Mouse (Mus musculus): ENCODE data around the gene Adap1.

DNA sequence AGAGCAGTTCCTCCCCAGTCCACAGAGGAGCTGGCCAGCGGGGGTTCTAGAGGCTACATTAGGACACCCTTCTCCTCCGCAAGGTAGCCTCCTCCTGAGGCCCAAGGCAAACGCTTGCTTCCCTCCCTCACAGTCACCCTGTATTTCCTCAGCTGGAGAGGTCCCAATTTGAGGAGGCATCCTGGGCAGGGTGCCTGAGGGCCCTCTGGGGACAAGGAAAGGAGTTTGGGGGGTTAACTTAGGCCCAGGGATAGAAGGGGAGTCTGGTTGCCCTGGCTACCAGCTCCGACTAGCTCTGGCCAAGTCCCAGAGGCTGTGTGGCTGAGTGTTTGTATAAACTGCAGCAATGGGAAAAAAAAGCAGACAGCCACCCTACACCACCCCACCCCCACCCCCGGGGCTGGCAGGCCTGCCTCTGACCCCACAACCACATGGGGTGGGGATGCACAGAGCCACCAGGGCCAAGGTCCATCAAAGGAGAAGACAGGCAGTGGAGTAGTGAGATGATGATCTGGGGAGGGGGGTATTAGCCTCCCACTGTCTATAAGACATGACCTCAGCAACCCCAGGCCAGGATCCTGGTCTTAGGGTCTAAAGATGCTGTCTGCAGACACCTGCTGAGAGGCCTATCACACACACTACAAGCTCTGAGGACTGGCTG, 39.6 kb upstream of the Adap1 start:
- TF ChIP-seq EP300 (IDR thresholded peaks at IDR 0.05) (no peak), CTCF (IDR thresholded peaks at IDR 0.05) (no peak)
